ENCODE assay signal across 29 mouse cellular contexts in genomic region chr4:84096081-84096480, GRCm38 (mm10).
DNase-seq lines count a peak whose midpoint lies in the region; ATAC-seq lines count a peak whose summit lies in the region.
"Had no signal": no experiment of that assay in that cellular context is flagged by ENCODE, and none has a peak within 500 bp of the region (broad histone marks: within the 10 kb centered on the region; RNA-seq: fewer than 3 reads in every experiment).

No protein-coding gene starts in this region.

- H3K27ac ChIP-seq in kidney, embryonic 14.5 days (ENCODE audit: low read depth, low read length): peak overlapping the region; percentile 76
- 0 out of 2 replicates have a peak overlapping the region, but pooled peaks have one; percentile 1 for H3K27ac ChIP-seq in stomach, embryonic 15.5 days
- H3K27ac ChIP-seq: embryonic facial prominence, embryonic 15.5 days; gastrocnemius, adult 2 months; heart, embryonic 13.5 days; limb, embryonic 10.5 days; limb, embryonic 15.5 days; liver, embryonic 13.5 days had no signal

- no peak for ATAC-seq in kidney, embryonic 14.5 days (ENCODE audit: low FRiP score, low TSS enrichment)
- ATAC-seq in stomach, embryonic 15.5 days (ENCODE audit: insufficient read depth, low FRiP score, low read depth): no peak
- ATAC-seq: forebrain, embryonic 14.5 days; hindbrain, embryonic 16.5 days; Patski had no signal

- no peak overlapping the region for H3K9ac ChIP-seq in kidney, embryonic 14.5 days (ENCODE audit: low read depth, low read length)
- no peak overlapping the region for H3K9ac ChIP-seq in stomach, embryonic 15.5 days
- H3K9ac ChIP-seq: embryonic facial prominence, embryonic 15.5 days; heart, embryonic 13.5 days; limb, embryonic 15.5 days; liver, embryonic 13.5 days had no signal

- peaks cover 4% of the 10 kb centered on the region for H3K4me1 ChIP-seq in kidney, embryonic 14.5 days (ENCODE audit: control insufficient read depth, insufficient read depth, low read length)
- H3K4me1 ChIP-seq in stomach, embryonic 15.5 days: no peaks in the 10 kb centered on the region
- H3K4me1 ChIP-seq: embryonic facial prominence, embryonic 15.5 days; liver, embryonic 13.5 days had no signal

- no peaks in the 10 kb centered on the region for H3K27me3 ChIP-seq in kidney, embryonic 14.5 days (ENCODE audit: control insufficient read depth, insufficient read depth, low read length)
- no peaks in the 10 kb centered on the region for H3K27me3 ChIP-seq in stomach, embryonic 15.5 days (replicated peaks)
- H3K27me3 ChIP-seq: CH12.LX; embryonic facial prominence, embryonic 15.5 days; liver, embryonic 13.5 days; Patski had no signal

- H3K36me3 ChIP-seq in kidney, embryonic 14.5 days (ENCODE audit: control insufficient read depth, insufficient read depth, low read length): no peaks in the 10 kb centered on the region
- H3K36me3 ChIP-seq in stomach, embryonic 15.5 days: no peaks in the 10 kb centered on the region
- H3K36me3 ChIP-seq: embryonic facial prominence, embryonic 15.5 days; heart, embryonic 13.5 days; limb, embryonic 10.5 days; limb, embryonic 15.5 days; liver, embryonic 13.5 days had no signal

- H3K4me3 ChIP-seq in kidney, embryonic 14.5 days (ENCODE audit: low read length): no peak overlapping the region
- no peak overlapping the region for H3K4me3 ChIP-seq in stomach, embryonic 15.5 days (replicated peaks)
- H3K4me3 ChIP-seq: embryonic facial prominence, embryonic 15.5 days; gastrocnemius, adult 2 months; heart, embryonic 13.5 days; limb, embryonic 10.5 days; limb, embryonic 15.5 days; liver, embryonic 13.5 days had no signal

- whole genome bisulfite sequencing in kidney, embryonic 14.5 days: 53% methylated on average over 4 of the region's 4 CpGs
- 79% methylated on average over 4 of the region's 4 CpGs for WGBS in stomach, embryonic 15.5 days

- no peak overlapping the region for H3K4me2 ChIP-seq in kidney, embryonic 14.5 days (replicated peaks; ENCODE audit: low read depth, low read length)
- H3K4me2 ChIP-seq in stomach, embryonic 15.5 days: no peak overlapping the region
- H3K4me2 ChIP-seq: embryonic facial prominence, embryonic 15.5 days; heart, embryonic 13.5 days; limb, embryonic 15.5 days; liver, embryonic 13.5 days had no signal

- DNase-seq in kidney, postnatal 36 days: no peak
- peak; percentile 78 for DNase-seq in Muller cell, postnatal 12 days (ENCODE audit: inconsistent ontology term)
- peak; percentile 58 for DNase-seq in adipocyte (ENCODE audit: low spot score)
- no peak for DNase-seq in gastrocnemius, adult 18-20 months (ENCODE audit: low spot score)
- no peak for DNase-seq in thymus, postnatal 0 days (ENCODE audit: low spot score)
- DNase-seq: adrenal gland, postnatal 14 days; cerebellum, adult 11 months; cerebellum, adult 9-10 months; cerebellum, postnatal 36 days; gastrocnemius, adult 2 months; gastrocnemius, postnatal 36 days; heart, postnatal 10 days; kidney, adult 9 months; liver, embryonic 13.5 days; lung, adult 18-20 months; lung, postnatal 10 days; midbrain, embryonic 14.5 days; thymus, adult 2 months; thymus, postnatal 4 days had no signal

- no peaks in the 10 kb centered on the region for H3K9me3 ChIP-seq in kidney, embryonic 14.5 days (ENCODE audit: control insufficient read depth, low read length)
- H3K9me3 ChIP-seq in stomach, embryonic 15.5 days: no peaks in the 10 kb centered on the region
- H3K9me3 ChIP-seq: embryonic facial prominence, embryonic 15.5 days; heart, embryonic 13.5 days; limb, embryonic 10.5 days; limb, embryonic 15.5 days; liver, embryonic 13.5 days had no signal

Comparison
In these comparisons a context has a peak if more than half of its experiments do, and no peak if none do; other contexts are left out.
1. DNase-seq: peak in Muller cell, postnatal 12 days (single experiment) and adipocyte (single experiment); none in kidney, postnatal 36 days (0 of 2), gastrocnemius, adult 18-20 months (single experiment) and thymus, postnatal 0 days (single experiment).